Mouse (Mus musculus): ENCODE measurements around the gene Casp8.
"Not testable (repeated sequence)": the region's sequence is repeated elsewhere in the genome, so short reads cannot be mapped to it uniquely, and the experiment has no call there.

Casp8 gene

GRCm38 (mm10) chr1:58892386-58892785 lies 97.2 kb downstream of the Casp8 start:
- DNase-seq (ENCODE audit: low read depth, low spot score) = not testable (repeated sequence)
